Mouse (Mus musculus): ENCODE results near the gene Wdr5. TPM values are rescaled to one million over a fixed set of nuclear protein-coding genes. Genes with fewer than 3 reads are reported as not detected.
"Not testable (repeated sequence)": the region's sequence is repeated elsewhere in the genome, so short reads cannot be mapped to it uniquely, and the experiment has no call there.

Gene Wdr5
- total RNA-seq, 2 experiments from 2014 or later, result 26.7 to 27.2 TPM

- DNase-seq (ENCODE audit: extremely low spot score in 1 of 2, low spot score in 2 of 2), result no peak
- TF ChIP-seq CTCF (IDR thresholded peaks at IDR 0.05), result no peak
- Histone ChIP-seq H3K27ac (no peak overlapping the region), H3K4me3 (no peak overlapping the region)
- intact Hi-C loops (cut with DNase I), result loop anchor here (5.0 kb wide), 1 partner anchor 223 kb away; no protein-coding TSS in a partner anchor
These were observed 9.4 kb upstream of the Wdr5 start for GRCm38 (mm10) chr2:27505539-27505938.

- intact Hi-C loops (cut with DNase I), result loop anchor here (1.0 to 5.0 kb wide), 2 partner anchors 19 to 224 kb away; no protein-coding TSS in a partner anchor
- DNase-seq (ENCODE audit: extremely low spot score in 1 of 2, low spot score in 2 of 2); H3K27ac ChIP-seq; H3K4me3 ChIP-seq: not testable (repeated sequence)
These were observed 8.3 kb upstream of the Wdr5 start for GRCm38 (mm10) chr2:27506658-27507057.

DNA sequence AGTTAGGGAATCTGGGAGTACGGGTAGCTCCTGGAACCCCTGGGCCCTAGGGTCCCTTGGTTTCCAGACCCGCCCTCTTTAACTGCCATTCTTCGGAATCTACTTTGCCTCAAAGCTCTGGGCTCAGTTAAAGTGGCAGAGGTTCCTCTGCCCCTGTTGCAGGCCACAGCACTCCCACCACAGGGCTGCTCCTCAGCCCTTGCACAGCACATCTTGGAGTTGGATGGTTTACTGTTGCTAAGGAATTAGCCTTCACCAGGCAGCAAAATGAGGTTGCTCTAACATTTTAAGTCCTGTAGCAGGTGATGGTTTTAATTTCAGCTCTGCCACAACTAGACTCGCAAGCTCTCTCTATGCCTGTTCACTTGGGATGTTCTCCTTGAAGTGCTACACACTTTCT is 7.4 kb upstream of the Wdr5 start, which contains the start of gene Brd3:
Gene Brd3, minus strand, starts transcription at position 101 of the 400 bp plus-strand sequence.
- Histone ChIP-seq H3K4me3 (no peak within 1 kb of the TSS), H3K27ac (no peak within 1 kb of the TSS)
- TF ChIP-seq CTCF (IDR thresholded peaks at IDR 0.05), result no peak
- intact Hi-C loops (cut with DNase I), result loop anchor here (1.0 to 5.0 kb wide), 2 partner anchors 18 to 225 kb away; no protein-coding TSS in a partner anchor
- no peak for DNase-seq (ENCODE audit: extremely low spot score in 1 of 2, low spot score in 2 of 2)

DNA sequence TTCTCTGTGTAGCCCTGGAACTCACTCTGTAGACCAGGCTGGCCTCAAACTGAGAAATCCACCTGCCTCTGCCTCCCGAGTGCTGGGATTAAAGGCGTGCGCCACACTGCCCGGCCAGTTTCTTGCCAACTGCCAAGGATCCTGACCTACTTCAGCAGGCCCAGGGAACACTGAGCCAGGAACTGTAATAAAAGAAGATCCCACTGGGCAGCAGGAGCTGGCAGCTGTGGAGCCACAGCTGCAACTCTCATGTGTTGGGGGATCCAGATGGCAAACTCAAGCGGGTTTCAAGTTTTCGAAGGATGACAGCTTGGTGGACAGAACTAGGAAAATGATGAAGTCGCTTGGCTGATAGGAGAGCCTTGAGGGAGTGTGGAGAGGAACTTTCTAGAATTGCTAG is 4.3 kb upstream of the Wdr5 start:
- no peak for TF ChIP-seq CTCF (IDR thresholded peaks at IDR 0.05)
- DNase-seq (ENCODE audit: extremely low spot score in 1 of 2, low spot score in 2 of 2), result no peak
- H3K4me3 ChIP-seq, result no peak overlapping the region
- H3K27ac ChIP-seq, result no peak overlapping the region
- intact Hi-C loops (cut with DNase I), result no loop called here

DNA sequence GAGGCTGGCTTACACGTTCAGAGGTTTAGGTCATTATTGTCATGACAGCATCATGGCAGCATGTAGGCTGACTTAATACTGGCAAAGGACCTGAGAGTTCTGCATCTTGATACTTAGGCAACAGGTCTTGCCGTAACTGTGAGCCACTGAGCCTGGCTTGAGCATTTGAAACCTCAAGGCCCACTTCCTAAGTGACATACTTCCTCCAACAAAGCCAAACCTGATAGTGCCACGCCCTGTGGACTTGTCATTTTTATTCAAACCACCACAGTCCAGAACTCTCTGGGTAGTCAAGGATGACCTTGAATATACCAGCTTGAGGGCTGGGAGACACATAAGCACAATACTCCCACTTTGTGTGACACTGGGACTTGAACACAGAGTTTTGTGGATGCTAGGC is 2.0 kb upstream of the Wdr5 start:
- no peak for TF ChIP-seq CTCF (IDR thresholded peaks at IDR 0.05)
- DNase-seq (ENCODE audit: extremely low spot score in 1 of 2, low spot score in 2 of 2), result no peak
- Histone ChIP-seq H3K27ac (no peak overlapping the region), H3K4me3 (no peak overlapping the region)
- intact Hi-C loops (cut with DNase I), result no loop called here

DNA sequence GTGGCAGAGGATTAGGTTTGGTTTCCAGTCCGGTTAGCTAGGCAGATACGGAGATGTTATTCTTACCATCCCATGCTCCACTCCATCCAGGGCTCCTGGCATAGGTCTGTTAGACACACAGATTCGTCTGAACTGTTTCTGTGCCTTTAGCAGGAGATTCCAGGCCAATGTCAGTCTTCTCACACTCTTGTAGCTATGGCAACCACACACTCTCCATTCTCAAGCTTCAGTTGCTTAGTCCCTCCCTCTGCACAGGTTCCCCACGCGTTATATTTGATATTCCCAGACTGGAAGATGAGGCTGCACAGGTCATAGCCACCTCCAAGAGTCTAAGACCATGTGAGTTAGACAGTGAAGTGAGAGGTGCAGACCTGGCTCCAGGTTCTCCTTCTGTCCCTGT is 1.1 kb upstream of the Wdr5 start:
- intact Hi-C loops (cut with DNase I), result loop anchor here (1.0 to 2.0 kb wide), 2 partner anchors 39 to 71 kb away; partner anchors contain the start of gene Brd3os
- no peak for TF ChIP-seq CTCF (IDR thresholded peaks at IDR 0.05)
- DNase-seq (ENCODE audit: extremely low spot score in 1 of 2, low spot score in 2 of 2), result no peak
- H3K4me3 ChIP-seq, result peak overlapping the region; percentile 68
- peak overlapping the region; percentile 93 for H3K27ac ChIP-seq

DNA sequence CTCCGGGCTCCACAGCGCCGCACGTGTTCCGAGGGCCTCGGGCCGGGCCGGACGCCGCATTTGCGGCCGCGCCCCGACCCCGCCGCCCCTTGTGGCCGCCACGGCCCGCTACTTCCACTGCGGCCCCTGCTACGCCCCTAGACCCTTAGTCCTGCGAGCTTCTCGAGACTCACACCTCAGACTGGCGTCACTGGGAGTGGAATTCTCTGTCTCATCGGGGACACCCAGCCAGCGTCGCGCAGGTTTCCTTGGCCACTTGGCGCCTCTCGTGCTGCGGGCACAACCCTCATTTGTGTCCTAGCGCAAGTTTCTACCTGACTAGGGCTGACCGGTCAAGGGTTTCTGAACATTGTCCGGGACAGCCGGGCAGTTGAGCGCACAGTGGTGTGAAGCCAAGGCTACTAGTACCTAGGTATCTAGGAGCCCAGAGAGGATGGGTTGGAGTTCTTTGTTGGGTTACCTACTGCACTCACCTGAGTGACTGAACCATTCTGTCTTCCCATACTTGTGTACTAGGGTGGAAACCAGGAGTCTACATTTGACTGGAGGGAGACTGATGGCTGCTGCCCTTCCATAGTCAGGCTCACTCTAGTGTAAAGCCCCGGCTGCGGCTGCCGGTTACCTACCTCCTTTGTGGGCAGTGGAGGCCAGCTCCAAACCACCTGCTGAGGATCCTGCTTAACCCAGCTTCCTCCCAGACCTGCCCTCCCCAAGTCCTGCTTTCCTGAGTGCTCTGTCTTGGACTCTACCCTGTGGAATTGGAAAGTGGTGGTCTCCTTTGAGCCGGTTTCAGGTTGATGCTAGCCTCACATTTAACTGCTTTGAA is 597 bp downstream of the Wdr5 start:
- intact Hi-C loops (cut with DNase I), result loop anchor here (1.0 to 2.0 kb wide), 2 partner anchors 25 to 73 kb away; partner anchors contain the start of gene Brd3os
- TF ChIP-seq CTCF (IDR thresholded peaks at IDR 0.05), result no peak; the same call in 1 of the 2 replicates
- peak overlapping the region; percentile 93 for H3K27ac ChIP-seq
- H3K4me3 ChIP-seq, result peak overlapping the region; percentile 68
- DNase-seq (ENCODE audit: extremely low spot score in 1 of 2, low spot score in 2 of 2), result peak in 1 of 2 experiments; percentile 33

DNA sequence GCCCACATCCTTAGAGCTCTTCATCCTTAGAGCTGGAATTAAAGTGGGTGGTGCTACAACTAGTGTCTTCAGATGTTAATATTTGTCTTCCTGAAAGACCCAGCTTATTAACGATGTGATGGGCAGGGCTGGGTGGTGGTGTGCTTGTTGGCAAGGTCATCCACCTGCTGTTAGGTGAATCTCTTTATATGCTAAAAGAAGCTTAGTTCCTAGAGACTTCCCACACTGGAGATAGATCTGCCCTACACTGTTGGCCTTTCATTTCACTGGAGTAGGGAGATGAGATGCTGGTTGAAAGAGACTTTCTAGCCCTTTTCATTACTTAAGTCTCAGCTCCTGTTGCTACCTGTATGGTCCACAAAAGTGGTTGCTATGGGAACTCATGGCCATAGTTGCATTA is 1.3 kb downstream of the Wdr5 start:
- DNase-seq (ENCODE audit: extremely low spot score in 1 of 2, low spot score in 2 of 2), result no peak
- intact Hi-C loops (cut with DNase I), result no loop called here

GRCm38 (mm10) chr2:27518283-27518682 is 3.3 kb downstream of the Wdr5 start:
- TF ChIP-seq CTCF (IDR thresholded peaks at IDR 0.05), result no peak; the same call in 1 of the 2 replicates
- no peak overlapping the region for H3K4me3 ChIP-seq
- DNase-seq (ENCODE audit: extremely low spot score in 1 of 2, low spot score in 2 of 2), result no peak
- intact Hi-C loops (cut with DNase I), result no loop called here
- H3K27ac ChIP-seq, result no peak overlapping the region

More for the DNA sequence above, 1.3 kb downstream of the Wdr5 start:
- H3K4me3 ChIP-seq, result peak overlapping the region; percentile 68; the same call in 1 of the 2 replicates
- TF ChIP-seq CTCF (IDR thresholded peaks at IDR 0.05), result no peak
- H3K27ac ChIP-seq, result no peak overlapping the region

DNA sequence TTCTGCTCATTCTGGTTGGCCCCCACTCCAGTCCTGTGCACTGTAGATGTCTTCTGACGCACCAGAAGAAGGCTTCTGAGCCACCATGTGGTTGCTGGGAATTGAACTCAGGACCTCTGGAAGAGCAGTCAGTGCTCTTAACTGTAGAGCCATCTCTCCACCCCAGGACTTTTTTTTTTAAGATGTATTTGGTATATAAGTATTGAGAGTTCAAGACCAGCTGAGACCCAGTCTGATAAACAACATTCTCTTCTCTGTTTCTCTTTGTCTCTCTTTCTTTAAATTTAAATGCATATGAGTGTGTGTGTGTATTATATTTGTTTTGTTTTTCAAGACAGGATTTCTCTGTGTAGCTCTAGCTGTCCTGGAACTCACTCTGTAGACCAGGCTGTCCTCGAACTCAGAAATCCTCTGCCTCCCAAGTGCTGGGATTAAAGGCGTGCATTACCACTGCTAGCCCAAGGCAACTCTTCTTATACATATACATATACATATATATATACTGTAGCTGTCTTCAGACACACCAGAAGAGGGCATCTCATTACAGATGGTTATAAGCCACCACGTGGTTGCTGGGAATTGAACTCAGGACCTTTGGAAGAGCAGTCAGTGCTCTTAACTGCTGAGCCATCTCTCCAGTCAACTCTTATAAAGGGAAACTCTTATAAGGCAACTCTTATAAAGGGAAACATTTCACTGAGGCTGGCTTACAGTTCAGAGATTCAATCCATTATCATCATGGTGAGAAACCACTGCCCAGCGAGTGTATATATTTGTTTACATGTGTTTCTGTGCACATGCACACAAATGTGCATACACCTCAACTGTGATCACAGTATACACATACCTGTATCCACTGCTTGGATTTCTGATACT is 23.7 kb downstream of the Wdr5 start:
- intact Hi-C loops (cut with DNase I); H3K4me3 ChIP-seq; DNase-seq (ENCODE audit: extremely low spot score in 1 of 2, low spot score in 2 of 2): not testable (repeated sequence)
- H3K27ac ChIP-seq, result peak overlapping the region; percentile 99

- TF ChIP-seq CTCF (IDR thresholded peaks at IDR 0.05), result no peak
- H3K27ac ChIP-seq, result peak overlapping the region; percentile 99
- no peak for DNase-seq (ENCODE audit: extremely low spot score in 1 of 2, low spot score in 2 of 2)
- intact Hi-C loops (cut with DNase I), result no loop called here
- H3K4me3 ChIP-seq, result peak overlapping the region; percentile 66
These were observed 24.4 kb downstream of the Wdr5 start for GRCm38 (mm10) chr2:27539336-27539735.
